Mouse (Mus musculus): ENCODE results near the gene A830005F24Rik.
"Not testable (repeated sequence)": the region's sequence is repeated elsewhere in the genome, so short reads cannot be mapped to it uniquely, and the experiment has no call there.

A830005F24Rik gene

DNA sequence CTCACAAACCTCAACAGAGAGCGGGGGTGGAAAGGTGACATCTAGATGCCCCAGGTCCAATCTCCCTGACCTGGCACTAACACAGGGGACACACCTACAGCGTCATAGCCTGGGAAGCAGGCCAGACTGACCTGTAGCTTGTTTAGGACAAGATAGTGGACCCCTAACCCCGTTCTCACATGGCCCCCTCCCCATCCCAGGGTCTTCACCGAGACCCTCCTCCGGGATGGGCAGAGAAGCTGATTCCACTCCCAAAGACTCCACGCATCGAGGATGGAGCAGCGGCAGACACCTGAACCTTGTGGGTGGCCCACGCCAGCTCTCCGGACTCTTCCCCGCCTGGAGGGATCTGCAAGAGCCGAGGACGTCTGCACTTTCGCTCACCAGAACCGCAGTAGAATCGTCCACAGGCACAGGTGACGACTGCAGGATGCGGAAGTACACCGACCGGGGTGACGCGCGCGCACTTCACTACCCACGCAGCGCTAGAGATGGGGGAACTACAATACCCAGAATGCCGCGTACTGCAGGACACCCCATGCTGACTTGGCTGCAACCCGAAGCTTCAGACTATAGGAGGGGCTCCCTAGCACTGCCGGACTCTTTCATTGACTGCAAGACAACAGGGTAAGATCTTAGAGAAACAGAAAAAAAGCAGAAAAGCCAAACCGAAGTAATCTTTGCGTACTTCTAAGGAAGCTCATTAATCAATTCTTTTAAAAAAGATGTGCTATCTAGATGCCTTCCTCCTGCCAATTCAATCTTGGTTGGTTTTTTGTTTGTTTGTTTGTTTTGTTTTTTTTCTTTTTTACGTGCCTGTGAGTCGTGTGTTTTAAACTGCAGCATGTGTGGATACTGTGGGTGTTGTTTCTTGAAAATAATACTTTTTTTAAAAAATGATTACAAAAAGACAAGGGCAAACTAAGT lies at the start of gene A830005F24Rik, which contains the start of gene Zfp169:
A830005F24Rik (plus strand) TSS at position 568 of the 927 bp plus-strand sequence.
Zfp169 (minus strand) TSS at position 449 of the 927 bp plus-strand sequence.
- DNase-seq = peak; percentile 88

DNA sequence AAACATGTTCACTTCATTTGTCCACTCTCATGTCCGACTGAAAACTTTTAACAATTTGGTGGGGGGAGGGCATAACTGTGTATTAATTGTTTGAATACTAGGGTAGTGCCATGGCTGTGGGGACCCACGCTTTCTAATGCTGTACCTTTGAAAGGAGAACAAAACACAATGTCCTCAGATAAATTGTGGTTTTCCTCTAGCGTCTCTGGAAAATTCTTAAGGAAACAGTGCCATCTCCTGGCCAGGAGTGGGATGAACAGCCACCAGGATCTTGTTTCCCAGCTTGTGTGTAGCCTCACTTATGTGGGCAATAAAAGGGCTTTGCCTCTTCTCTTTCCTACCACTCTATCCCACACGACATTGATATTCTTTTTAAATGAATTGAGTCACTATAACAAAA lies 49.2 kb upstream of the A830005F24Rik start:
- peak; percentile 79 for DNase-seq

DNA sequence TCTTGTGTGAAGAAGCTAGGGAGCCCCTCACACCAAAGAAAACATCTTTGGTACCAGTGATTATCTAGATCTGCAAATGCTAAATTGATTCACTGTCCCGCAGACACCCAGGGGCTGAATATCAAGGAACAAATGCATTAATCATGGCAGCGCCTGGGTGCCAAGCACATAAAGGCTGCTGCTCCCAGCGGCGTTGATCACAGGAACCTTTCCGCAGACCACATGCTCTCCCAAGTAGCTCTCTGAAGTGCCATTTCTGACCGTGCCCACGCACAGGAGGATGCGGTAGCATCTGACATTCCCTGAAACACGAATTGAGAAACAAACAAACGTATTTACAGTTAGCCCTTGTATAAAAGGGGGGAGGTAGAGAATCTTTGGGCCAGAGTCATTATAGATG lies 47.2 kb upstream of the A830005F24Rik start:
- no peak for DNase-seq

DNA sequence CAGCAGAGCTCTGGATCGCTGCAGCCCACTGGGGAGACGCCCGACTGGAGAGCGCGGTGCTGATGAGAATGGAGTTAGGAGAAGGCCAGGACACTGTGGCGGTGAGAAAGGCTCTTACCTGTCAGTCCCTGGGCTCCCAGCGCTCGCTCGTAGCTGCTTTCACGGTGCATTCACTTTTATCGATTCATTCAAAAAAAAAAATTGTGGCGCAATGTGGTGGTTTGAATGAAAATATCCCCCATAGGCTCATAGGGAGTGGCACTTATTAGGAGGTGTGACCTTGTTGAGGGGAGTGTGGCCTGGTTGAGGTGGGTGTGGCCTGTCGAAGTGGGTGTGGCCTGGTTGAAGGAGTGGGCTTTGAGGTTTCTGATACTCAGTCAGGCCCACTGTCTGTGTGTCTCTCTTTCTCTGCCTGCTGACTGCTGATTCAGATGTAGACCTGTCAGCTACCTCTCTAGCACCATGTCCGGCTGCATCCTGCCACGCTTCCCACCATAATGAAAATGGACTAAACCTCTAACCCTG lies 44.7 kb upstream of the A830005F24Rik start:
- DNase-seq = no peak

DNA sequence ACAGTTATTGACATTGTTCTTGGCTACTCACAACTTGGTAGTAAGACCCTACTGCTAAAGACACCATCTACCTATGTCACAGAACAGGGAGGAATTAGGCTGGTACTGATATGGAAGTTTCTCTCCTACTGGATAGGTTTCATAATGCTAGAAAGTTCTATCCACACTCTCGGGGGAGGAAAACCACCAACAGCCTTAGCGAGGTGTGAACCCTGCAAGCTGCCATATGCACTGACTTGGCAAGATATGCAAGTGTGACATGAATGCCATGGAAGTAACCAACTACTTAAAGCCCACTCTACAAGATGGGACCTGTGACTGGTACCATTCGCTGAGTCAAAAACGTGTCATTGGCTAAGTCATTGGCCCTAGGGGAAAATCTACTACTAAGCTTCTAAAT lies 29.8 kb upstream of the A830005F24Rik start:
- no peak for DNase-seq

DNA sequence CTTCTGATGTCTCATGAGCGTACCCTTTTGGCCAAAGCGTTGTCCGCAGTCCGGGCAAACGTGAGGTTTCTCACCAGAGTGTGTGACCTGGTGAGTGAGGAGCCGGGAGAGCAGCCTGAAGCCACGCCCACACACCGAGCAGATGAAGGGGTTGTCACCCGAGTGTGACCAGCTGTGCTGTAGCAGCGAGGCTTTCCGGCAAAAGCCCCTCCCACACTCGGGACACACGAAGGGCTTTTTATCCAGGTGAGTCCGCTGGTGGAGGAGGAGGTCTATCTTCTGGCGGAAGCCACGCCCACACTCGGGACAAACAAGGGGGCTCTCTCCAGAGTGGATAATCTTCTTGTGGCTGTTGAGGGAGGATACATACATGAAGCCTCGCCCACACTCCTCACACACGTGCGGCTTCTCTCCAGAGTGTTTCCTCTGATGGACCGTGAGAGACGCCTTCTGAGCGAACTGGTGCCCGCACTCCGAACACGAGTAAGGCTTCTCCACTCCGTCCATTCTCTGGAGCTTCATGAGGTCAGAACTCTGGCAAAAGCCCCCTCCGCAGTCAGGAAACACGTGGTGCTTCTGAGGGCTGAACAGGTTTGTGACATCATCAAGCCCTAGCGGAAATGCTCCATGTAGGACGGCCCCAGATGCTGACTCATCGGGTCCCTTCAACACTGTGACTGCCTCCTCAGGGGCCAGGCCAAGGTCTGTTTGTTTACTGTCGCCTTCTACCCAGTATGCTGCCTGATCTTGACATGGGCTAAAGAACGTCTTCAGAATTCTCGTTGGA lies 22.8 kb upstream of the A830005F24Rik start:
- DNase-seq = no peak

DNA sequence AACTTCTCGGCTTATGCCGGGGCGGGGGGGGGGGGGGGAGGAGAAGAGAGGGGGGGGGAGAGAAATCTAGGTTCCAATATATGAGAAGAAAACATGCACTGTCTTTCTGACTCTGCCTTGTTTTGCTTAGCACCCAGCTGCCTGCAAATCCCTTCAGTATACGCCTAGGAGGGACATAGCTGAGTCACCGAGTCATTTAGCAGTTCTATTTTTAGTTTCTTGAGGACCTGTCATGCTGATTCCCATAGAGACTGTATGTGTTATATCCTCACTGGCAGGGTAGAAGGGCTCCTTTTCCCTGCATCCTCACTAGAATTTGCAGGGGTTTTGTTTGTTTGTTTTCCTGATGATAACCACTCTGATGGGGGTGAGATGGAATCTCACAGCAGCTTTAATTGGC lies 20.2 kb upstream of the A830005F24Rik start:
- DNase-seq = no peak

DNA sequence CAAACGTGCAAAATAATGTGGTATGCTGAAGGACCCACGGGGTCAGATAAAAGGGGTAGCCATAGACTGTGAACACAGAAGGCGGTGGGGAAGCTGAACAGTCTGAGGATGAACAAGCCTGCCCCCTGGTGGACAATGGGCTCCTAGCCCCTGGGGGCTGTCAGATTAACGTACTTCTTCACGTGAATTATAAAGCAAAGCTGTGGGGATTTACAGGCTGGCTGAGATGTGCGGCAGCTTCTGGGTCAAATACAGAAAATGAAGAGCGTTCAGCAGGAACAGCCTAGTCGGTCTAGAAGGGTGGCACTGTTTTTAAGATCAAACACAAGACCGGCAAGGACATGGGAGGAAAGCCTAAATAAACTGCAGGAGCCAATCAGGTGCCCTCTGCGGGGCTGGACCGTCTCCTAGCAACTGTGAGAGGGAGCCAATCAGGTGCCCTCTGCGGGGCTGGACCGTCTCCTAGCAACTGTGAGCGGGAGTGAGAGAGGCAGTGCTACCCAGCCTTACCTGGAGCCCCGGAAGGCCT lies 15.6 kb upstream of the A830005F24Rik start:
- peak; percentile 70 for DNase-seq

DNA sequence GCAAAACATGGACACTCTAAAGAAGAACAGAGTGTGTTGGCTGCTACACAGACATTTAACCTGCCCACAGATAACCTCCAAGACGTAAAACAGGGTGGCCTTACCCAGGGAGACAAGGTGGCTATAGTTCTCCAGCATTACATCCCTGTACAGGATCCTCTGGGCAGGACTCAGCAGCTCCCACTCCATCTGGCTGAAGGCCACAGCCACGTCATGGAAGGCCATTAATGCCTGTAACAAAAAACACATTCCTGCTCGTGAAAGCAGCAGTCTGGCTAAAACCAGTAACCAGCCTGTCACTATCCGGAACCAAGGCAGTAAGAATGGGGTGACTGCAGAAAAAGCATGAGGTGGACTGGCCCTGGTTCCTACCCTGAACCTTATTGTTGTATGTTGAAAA lies 14.7 kb upstream of the A830005F24Rik start:
- peak; percentile 73 for DNase-seq

DNA sequence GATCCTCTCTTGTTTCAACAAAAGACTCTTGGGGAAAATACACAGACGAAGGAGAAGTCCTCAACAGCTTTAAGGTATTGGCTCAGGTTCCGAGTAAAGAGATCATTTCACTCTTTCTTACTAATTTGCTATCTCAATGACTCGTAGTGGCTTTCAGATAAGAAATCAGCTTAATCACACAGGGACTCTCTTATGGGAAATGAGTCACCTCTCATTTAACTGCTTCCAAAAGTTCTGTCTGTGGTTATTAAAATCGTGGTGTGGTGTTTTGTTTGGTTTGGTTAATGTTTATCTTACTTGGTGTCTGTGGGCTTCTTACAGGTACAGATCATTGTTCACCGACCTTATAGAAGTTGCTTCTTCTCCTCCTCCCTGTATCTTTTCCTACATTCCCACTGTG lies 10.9 kb upstream of the A830005F24Rik start:
- no peak for DNase-seq

DNA sequence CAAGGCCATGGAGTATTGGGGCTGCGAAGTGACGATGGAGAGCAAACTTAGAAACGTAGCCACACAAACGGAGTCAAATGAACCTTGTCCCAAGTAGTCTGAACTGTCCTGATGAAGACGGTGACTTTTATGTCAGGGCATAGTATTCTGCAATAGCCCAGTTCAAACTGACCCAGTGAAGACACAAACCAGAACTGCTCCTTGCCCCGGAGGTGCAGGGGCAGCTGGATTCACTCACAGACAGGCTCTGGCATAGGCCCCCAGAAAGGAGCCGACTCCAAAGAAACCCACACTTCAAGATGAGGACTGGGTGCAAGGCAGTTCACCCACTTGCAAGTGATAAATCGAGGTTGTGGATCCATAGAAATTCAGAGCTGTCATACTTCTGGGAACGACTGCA lies 4.7 kb upstream of the A830005F24Rik start:
- DNase-seq = peak; percentile 49

DNA sequence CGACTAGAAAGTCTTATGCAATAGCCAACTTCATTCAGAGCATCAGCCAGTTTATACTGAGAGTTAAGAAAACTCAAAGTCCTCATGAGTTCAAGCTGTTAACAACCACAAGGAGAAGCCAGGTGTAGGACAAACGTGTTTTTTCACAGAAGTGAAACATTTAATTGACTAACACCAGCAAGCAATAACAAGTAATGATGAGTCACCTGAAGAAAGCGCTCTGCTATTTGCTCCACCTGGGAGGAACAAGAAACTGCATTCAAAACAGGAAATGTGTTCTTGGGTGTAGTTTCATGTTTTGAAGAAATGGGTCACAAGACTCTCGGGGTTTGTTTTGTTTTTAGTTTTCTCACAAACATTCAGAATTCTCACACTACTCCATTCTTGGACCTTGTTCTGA lies 2.5 kb downstream of the A830005F24Rik start:
- no peak for DNase-seq

DNA sequence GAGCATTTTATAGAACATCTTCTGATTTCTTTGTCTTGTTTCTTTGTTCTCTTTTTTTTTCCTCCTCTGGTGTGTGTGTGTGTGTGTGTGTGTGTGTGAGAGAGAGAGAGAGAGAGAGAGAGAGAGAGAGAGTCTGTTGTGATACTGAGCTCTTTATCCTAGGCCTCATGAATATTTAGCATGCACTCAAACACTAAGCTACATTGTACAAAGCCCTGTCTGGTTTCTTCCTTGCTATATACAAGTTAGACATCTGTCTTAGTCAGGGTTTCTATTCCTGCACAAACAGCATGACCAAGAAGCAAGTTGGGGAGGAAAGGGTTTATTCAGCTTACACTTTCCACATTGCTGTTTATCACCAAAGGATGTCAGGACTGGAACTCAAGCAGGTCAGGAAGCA lies 5.8 kb downstream of the A830005F24Rik start:
- DNase-seq = not testable (repeated sequence)

DNA sequence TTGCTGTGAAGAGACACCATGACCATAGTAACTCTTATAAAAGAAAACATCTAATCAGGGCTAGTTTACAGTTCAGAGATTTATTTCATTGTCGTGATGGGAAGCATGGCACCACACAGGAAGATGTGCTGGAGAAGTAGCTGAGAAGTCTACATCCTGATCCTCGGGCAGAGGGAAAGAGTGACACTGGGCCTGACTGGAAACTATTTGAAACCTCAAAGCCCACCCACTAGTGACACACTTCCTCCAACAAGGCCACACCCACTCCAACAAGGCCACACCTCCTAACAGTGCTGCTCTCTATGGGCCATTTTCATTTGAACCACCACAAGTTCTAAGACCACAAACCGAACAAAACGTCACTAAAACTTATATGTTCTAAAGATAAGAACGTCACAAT lies 12.4 kb downstream of the A830005F24Rik start:
- peak; percentile 22 for DNase-seq

DNA sequence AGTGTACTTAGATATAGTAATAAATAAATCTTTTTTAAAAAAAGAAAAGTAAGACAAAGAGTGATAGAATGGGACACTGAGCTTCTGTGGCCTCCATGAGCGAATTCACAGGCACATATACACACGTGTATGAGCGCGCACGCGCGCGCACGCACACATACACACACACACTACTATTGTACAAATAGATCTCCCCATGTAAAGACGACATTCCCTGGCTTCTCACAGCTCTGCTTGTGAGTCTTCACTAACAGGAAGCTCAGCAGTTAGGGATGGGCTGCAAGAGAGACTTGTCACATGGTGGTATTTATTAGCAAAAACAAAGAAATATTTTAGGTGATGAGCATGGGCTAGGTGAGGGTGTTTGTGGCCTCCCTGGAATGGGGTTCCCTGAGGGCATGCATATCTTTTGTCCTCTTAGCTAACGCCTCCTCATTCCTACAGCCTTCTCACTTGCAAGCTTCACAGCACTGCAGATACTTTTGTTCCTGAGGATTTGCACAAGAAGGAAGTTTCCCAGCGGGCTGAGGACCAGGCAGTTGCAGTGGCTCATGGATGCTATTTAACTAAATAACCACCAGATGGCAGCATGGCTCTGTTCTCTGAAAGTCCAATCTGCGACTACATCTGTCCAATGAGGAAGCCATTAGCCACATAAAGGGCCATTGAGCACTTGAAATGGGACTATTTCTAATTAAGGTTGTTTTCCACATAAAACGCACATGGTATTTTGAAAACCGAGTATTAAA lies 14.9 kb downstream of the A830005F24Rik start:
- peak; percentile 81 for DNase-seq

DNA sequence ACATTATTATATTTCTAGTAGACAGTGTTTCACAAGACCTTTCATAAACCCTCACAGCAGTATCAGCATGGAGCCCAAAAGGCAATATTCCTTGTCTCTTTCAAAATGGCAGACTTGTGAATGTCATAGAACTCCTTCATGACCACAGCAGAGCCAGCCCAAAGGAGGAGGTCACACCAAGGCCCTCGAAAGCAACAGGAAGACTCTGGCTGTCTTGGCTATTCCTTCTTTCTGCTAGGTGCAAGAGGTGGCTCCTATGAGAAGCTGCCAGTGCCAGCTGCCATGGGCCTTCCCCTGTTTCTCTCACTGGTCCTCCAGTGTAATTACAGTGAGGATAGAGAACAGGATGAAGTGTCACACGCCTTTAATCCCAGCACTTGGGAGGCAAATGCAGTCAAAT lies 15.7 kb downstream of the A830005F24Rik start:
- DNase-seq = no peak

DNA sequence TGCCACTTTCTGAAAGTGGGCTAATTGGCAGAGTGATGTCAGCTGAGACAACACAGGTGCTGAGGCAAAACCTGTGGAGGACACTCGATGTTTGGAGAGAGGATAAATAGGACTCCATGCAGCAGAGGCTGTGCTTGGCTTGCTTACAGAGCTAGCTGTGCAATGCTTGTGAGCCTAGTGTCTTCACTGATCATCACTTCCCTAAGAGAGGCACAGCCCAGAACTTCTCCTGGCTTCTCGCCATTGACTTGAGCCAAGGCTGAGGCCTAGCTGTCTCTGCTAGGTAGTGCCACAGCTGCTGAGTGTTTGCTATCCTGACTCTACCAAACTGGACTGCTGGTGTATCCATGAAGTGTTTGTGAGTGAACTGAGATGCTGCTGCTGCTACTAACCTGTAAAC lies 17.3 kb downstream of the A830005F24Rik start:
- DNase-seq = peak; percentile 72

DNA sequence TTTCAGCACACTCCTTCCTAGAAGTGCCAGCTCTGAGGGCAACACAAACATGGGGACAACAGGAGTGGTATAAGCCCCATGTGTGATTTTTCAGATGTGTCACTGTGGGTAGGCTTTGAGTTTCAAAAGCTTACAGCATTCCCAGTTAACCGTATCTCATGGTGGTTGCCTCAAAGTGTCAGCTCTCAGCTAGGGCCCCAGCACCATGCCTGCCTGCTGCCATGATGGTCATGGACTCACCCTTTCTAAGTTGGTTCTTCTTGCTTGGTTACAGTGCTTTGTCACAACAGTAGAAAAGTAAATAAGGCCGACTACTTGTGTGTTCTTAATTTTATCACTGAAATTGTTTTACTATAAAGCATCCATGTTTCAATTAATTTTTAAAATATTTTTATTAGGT lies 18.1 kb downstream of the A830005F24Rik start:
- no peak for DNase-seq

DNA sequence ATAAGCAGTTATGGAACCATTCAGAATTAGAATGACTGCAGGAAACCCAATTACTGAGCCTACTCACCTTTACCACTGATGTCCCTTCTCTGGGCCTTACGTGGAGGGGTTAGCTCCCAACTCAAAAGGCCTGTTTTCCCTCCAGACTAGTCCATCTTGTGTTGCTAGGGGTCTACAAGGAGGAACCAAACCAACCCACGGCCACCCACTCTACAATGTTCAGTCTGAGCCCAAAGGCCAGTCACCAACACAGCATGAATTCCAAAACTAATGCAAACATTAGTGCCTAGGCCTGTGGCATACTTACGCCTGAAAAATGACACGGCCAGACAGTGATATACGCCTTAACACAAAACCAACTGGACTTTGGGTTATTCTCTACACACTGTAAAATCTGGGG lies 20.1 kb downstream of the A830005F24Rik start:
- DNase-seq = no peak

DNA sequence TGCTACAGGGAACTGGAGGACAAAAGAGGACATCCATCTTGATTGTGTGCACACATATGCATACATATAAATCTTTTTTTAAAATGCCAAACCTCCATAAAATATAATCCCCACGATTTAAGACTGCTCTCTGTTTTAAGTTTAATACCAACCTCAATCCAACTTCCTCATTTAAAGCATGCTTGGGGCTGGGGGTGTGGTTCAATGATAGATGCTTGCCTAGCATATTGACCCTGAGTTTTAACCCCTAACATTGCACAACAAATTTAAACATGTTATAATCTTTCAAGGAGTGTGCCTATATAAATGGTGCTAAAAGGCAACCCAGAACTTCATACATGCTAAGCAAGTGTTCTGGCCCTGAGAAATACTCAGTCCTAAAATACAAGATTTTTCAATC lies 27.1 kb downstream of the A830005F24Rik start:
- no peak for DNase-seq

DNA sequence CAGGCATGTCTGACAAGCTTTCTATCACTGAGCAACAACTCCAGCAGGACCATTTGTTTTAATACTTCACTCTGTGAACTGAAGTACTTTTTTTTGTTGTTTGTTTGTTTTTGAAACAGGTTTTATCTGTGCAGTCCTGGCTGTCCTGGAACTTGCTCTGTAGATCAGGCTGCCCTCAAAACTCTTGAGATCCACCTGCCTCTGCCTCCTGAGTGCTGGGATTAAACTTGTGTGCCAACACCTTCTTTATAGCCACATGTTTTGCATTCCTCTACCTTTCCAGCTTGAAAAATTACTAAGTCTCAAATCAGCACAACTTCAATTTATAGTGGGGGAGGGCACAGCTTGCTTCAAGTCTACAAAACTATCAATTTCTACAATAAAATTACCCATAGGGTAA lies 31.0 kb downstream of the A830005F24Rik start:
- no peak for DNase-seq

DNA sequence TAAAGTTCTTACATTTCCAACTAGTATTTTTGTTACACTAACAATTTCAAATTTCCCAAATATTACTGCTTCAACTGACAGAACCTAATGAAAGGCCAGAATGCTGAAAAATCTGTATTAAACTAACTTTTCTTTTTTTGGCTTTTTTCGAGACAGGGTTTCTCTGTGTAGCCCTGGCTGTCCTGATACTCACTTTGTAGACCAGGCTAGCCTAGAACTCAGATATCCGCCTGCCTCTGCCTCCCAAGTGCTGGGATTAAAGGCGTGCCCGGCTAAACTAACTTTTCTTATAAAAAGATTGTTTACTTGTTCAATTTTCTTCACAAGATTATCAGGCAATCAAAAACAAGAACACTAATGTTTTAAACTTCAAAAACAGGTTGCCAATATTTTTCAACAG lies 31.5 kb downstream of the A830005F24Rik start:
- DNase-seq = no peak
